Comparison of ENCODE assay signal across 28 mouse cellular contexts in genomic region chr1:131634495-131634894, GRCm38 (mm10). TPM values are rescaled to one million over a fixed set of nuclear protein-coding genes. Genes with fewer than 3 reads are reported as not detected.
DNase-seq lines count a peak whose midpoint lies in the region; ATAC-seq and TF ChIP-seq lines count a peak whose summit lies in the region.
"Had no signal": no experiment of that assay in that cellular context is flagged by ENCODE, and none has a peak within 500 bp of the region (broad histone marks: within the 10 kb centered on the region; RNA-seq: fewer than 3 reads in every experiment).

No protein-coding gene starts in this region.

- ATAC-seq in G1E (ENCODE audit: extremely low read depth, insufficient number of reproducible peaks, low FRiP score, poor library complexity, severe bottlenecking): peak; percentile 29; the same call in 1 of the 2 replicates
- no peak for ATAC-seq in erythroid progenitor cell, adult 5-6 weeks (replicated peaks; ENCODE audit: low FRiP score, poor library complexity, severe bottlenecking)
- ATAC-seq: activated CD4-positive, CD25-positive, alpha-beta regulatory T cell, adult 4 months; CD4-positive, CD25-positive, alpha-beta regulatory T cell, adult 4 months; Patski had no signal

- DNase-seq in 416B (ENCODE audit: low read depth): peak; percentile 71
- peak; percentile 47 for DNase-seq in G1E (ENCODE audit: low spot score)
- DNase-seq in MEL (ENCODE audit: low read depth, low spot score): peak; percentile 35
- no peak for DNase-seq in gastrocnemius, postnatal 10 days
- no peak for DNase-seq in gastrocnemius, postnatal 36 days
- DNase-seq: adrenal gland, adult 2 months; adrenal gland, adult 8-10 months; adrenal gland, postnatal 10 days; adrenal gland, postnatal 14 days; adrenal gland, postnatal 25 days; adrenal gland, postnatal 36 days; B cell, adult 2 months; cerebellum, adult 11 months; cerebellum, adult 11-12 months; cerebellum, adult 18-20 months; cerebellum, adult 2 months; cerebellum, adult 8-10 months; cerebellum, adult 9-10 months had no signal

- H3K4me1 ChIP-seq in G1E (ENCODE audit: insufficient read depth, low read depth, low read length) (peaks cover 36% of the 10 kb centered on the region), MEL (ENCODE audit: control insufficient read depth in 1 of 2, insufficient read depth in 2 of 2, low read length in 2 of 2) (peaks cover 4 to 14% of the 10 kb centered on the region in 2 experiments)

- H3K4me3 ChIP-seq in G1E (ENCODE audit: low read depth, low read length) (no peak overlapping the region), MEL (ENCODE audit: control insufficient read depth in 1 of 2, insufficient read depth in 1 of 2, low read depth in 2 of 2, low read length in 2 of 2) (no peak overlapping the region)

- H3K27ac ChIP-seq in MEL (ENCODE audit: control insufficient read depth, low read depth, low read length): no peak overlapping the region

- peaks cover 2% of the 10 kb centered on the region; the same call in 1 of the 2 replicates for H3K79me2 ChIP-seq in MEL (ENCODE audit: control insufficient read depth, insufficient read depth, low read length, poor library complexity)

- TF ChIP-seq CTCF in G1E (IDR thresholded peaks at IDR 0.05; ENCODE audit: low read depth, low read length) (no peak), MEL (IDR thresholded peaks at IDR 0.05 in 2 of 3, conservative IDR thresholded peaks at IDR 0.05 in 1 of 3; ENCODE audit: control insufficient read depth in 1 of 3, insufficient read depth in 1 of 3, low read depth in 2 of 3, low read length in 3 of 3, poor library complexity in 1 of 3, severe bottlenecking in 1 of 3) (no peak)

- H3K27me3 ChIP-seq in G1E (ENCODE audit: insufficient read depth, low read length) (no peaks in the 10 kb centered on the region), MEL (ENCODE audit: control insufficient read depth in 1 of 2, insufficient read depth in 2 of 2, low read length in 2 of 2) (no peaks in the 10 kb centered on the region)
- H3K27me3 ChIP-seq: CH12.LX had no signal

- intact Hi-C loops in gastrocnemius, postnatal 36 days (cut with DNase I): no loop called here

- no peaks in the 10 kb centered on the region for H3K9me3 ChIP-seq in G1E (replicated peaks)
- no peaks in the 10 kb centered on the region for H3K9me3 ChIP-seq in MEL (replicated peaks; ENCODE audit: insufficient read depth, low read length)

- H3K36me3 ChIP-seq in G1E (replicated peaks): no peaks in the 10 kb centered on the region
- H3K36me3 ChIP-seq in MEL (ENCODE audit: control insufficient read depth in 1 of 2, insufficient read depth in 2 of 2, low read length in 2 of 2): peaks cover 0 to 14% of the 10 kb centered on the region in 2 experiments; a peak in 2 of 4 replicates

- no peak for TF ChIP-seq POLR2A in MEL (IDR thresholded peaks at IDR 0.05; ENCODE audit: control insufficient read depth in 1 of 2, insufficient read depth in 1 of 2, low read depth in 1 of 2, low read length in 2 of 2, poor library complexity in 1 of 2)

- no peak for TF ChIP-seq RAD21 in MEL (IDR thresholded peaks at IDR 0.05; ENCODE audit: low read depth, low read length)

- H3K9ac ChIP-seq in MEL (ENCODE audit: control insufficient read depth, low read depth, low read length, poor library complexity, severe bottlenecking): no peak overlapping the region

- peak in 1 of 2 experiments; percentile 52; a peak in 1 of 4 replicates for TF ChIP-seq EP300 in MEL (IDR thresholded peaks at IDR 0.05; ENCODE audit: low read depth in 1 of 2, low read length in 2 of 2)

TF ChIP-seq in MEL, 35 proteins besides CTCF, POLR2A, EP300 and RAD21:
- TF ChIP-seq ZKSCAN1 (IDR thresholded peaks at IDR 0.05; ENCODE audit: low read depth, low read length) (no peak), ZNF384 (IDR thresholded peaks at IDR 0.05; ENCODE audit: low read depth, low read length) (no peak), MXI1 (IDR thresholded peaks at IDR 0.05; ENCODE audit: low read depth, low read length) (no peak), MAZ (IDR thresholded peaks at IDR 0.05; ENCODE audit: low read depth, low read length) (no peak), ZMIZ1 (IDR thresholded peaks at IDR 0.05; ENCODE audit: low read depth, low read length) (no peak), ZC3H11A (IDR thresholded peaks at IDR 0.05; ENCODE audit: low read depth, low read length) (no peak), HCFC1 (IDR thresholded peaks at IDR 0.05; ENCODE audit: low read depth, low read length) (no peak), SIN3A (IDR thresholded peaks at IDR 0.05; ENCODE audit: low read length) (no peak), TCF12 (IDR thresholded peaks at IDR 0.05; ENCODE audit: low read depth, low read length) (peak; percentile 51), ETS1 (IDR thresholded peaks at IDR 0.05; ENCODE audit: low read depth, low read length) (0 out of 2 replicates have a peak, but pooled peaks have one; percentile 37), CHD2 (IDR thresholded peaks at IDR 0.05; ENCODE audit: low read length) (no peak), GATA1 (IDR thresholded peaks at IDR 0.05; ENCODE audit: low read depth, low read length) (peak; percentile 34; the same call in 1 of the 2 replicates), TBP (IDR thresholded peaks at IDR 0.05; ENCODE audit: low read depth, low read length) (no peak), BHLHE40 (IDR thresholded peaks at IDR 0.05; ENCODE audit: borderline replicate concordance, low read depth, low read length) (no peak)

RNA-seq across cellular contexts. Expression of gene Ctse, which starts 3.6 kb away (rescaled TPM):
- total RNA-seq in G1E (2014; fragmentation: Nextera tagmentation) (1,974 and 2,087 TPM in 2 replicates), G1E (2017) (482 and 539 TPM in 2 replicates), MEL (2012; rRNA removed) (50.9 and 92.7 TPM in 2 replicates)
- polyA plus RNA-seq in G1E (2012) (163 and 246 TPM in 2 replicates), MEL (2012; ENCODE audit: insufficient read depth in 1 of 2, insufficient read length in 2 of 2, low read depth in 1 of 2, low replicate concordance in 2 of 2, missing spikeins in 1 of 2) (10 to 100 TPM in 1 of 2 experiments, not detected in 1; 55.2 TPM)
- 3,936 and 3,940 TPM in 2 replicates for total RNA-seq in erythroid progenitor cell, adult 5-6 weeks (2015; ENCODE audit: low replicate concordance)
- total RNA-seq in erythroid progenitor cell, adult 5-6 weeks (2017; ENCODE audit: low replicate concordance): 2,045 and 2,132 TPM in 2 replicates
- 1 to 10 TPM in 1 of 2 experiments, under 1 TPM in 1; 0.56 to 4.4 TPM for total RNA-seq in gastrocnemius, postnatal 10 days (2021)
- total RNA-seq in gastrocnemius, postnatal 36 days (2021): under 1 TPM in 1 of 2 experiments, not detected in 1; 0.28 TPM
- total RNA-seq: ES-E14 had no signal
- polyA plus RNA-seq: C2C12, Patski had no signal

RNA-seq across cellular contexts. Expression of gene Avpr1b, which starts 35.5 kb away (rescaled TPM):
- total RNA-seq in G1E (2014; fragmentation: Nextera tagmentation) (not detected in 2 replicates), G1E (2017) (0.17 and 0.33 TPM in 2 replicates), MEL (2012; rRNA removed) (not detected in 2 replicates)
- polyA plus RNA-seq in G1E (2012) (not detected in 2 replicates), MEL (2012; ENCODE audit: insufficient read depth in 1 of 2, insufficient read length in 2 of 2, low read depth in 1 of 2, low replicate concordance in 2 of 2, missing spikeins in 1 of 2) (not detected)
- total RNA-seq in erythroid progenitor cell, adult 5-6 weeks (2015; ENCODE audit: low replicate concordance): not detected in 2 replicates
- not detected in 2 replicates for total RNA-seq in erythroid progenitor cell, adult 5-6 weeks (2017; ENCODE audit: low replicate concordance)
- total RNA-seq in gastrocnemius, postnatal 10 days (2021): not detected
- not detected for total RNA-seq in gastrocnemius, postnatal 36 days (2021)
- total RNA-seq: adrenal gland, adult 18-20 months; adrenal gland, adult 2 months; adrenal gland, adult 8-10 months; adrenal gland, postnatal 25 days; adrenal gland, postnatal 36 days; adrenal gland, postnatal 4 days; ES-E14 had no signal
- polyA plus RNA-seq: adrenal gland, adult 2 months; brain, embryonic 14.5 days; C2C12; CD4-positive, CD25-positive, alpha-beta regulatory T cell, adult 4 months; cerebellum, adult 2 months; Patski had no signal

RNA-seq across cellular contexts. Expression of gene Rab7b, which starts 54.0 kb away (rescaled TPM):
- total RNA-seq in G1E (2014; fragmentation: Nextera tagmentation) (not detected in 2 replicates), G1E (2017) (0.38 and 0.93 TPM in 2 replicates), MEL (2012; rRNA removed) (0.23 TPM in 1 of 2 replicates, not detected in the other)
- polyA plus RNA-seq in G1E (2012) (0.03 TPM in 1 of 2 replicates, not detected in the other), MEL (2012; ENCODE audit: insufficient read depth in 1 of 2, insufficient read length in 2 of 2, low read depth in 1 of 2, low replicate concordance in 2 of 2, missing spikeins in 1 of 2) (under 1 TPM in 1 of 2 experiments, not detected in 1; 0.21 TPM)
- 0.72 and 1.3 TPM in 2 replicates for total RNA-seq in erythroid progenitor cell, adult 5-6 weeks (2015; ENCODE audit: low replicate concordance)
- 1.7 and 4.2 TPM in 2 replicates for total RNA-seq in erythroid progenitor cell, adult 5-6 weeks (2017; ENCODE audit: low replicate concordance)
- total RNA-seq in gastrocnemius, postnatal 10 days (2021): 1 to 10 TPM; 6.3 to 9.2 TPM
- 1 to 10 TPM; 2.8 to 2.9 TPM for total RNA-seq in gastrocnemius, postnatal 36 days (2021)
- total RNA-seq: CH12.LX had no signal
- polyA plus RNA-seq: activated CD4-positive, CD25-positive, alpha-beta regulatory T cell, adult 4 months had no signal

Comparison
In these comparisons a context has a peak if more than half of its experiments do, and no peak if none do; other contexts are left out.
1. DNase-seq: peak in 416B (single experiment), G1E (single experiment) and MEL (single experiment); none in gastrocnemius, postnatal 10 days (single experiment) and gastrocnemius, postnatal 36 days (0 of 2).